Mouse (Mus musculus): ENCODE results near the gene Ints7.

DNA sequence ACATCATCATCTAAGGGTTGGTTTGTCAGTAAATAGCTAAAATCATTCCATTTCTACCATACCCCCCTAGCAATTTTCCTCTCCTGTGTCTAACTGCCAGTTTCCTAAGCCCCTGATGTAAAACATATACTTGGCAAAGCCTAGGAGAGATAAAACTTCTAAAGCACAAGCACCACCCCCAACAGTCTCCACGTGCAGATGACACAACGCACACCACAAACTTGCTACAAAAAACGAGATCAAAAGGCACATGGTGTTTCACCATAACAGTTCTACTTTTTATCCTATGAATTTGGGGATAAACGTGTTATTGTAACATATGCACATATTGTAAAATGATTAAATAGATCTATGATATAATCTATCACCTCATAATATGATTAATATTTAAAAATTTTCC is 33.8 kb upstream of the Ints7 start:
- TF ChIP-seq CTCF (IDR thresholded peaks at IDR 0.05; ENCODE audit: insufficient read depth, low read depth, low read length) (no peak), POLR2A (IDR thresholded peaks at IDR 0.05; ENCODE audit: insufficient read depth, low read depth, low read length) (no peak)

All from olfactory bulb, adult 2 months (tissue).